8 mouse cellular contexts compared by ENCODE assay signal in the genomic region with DNA sequence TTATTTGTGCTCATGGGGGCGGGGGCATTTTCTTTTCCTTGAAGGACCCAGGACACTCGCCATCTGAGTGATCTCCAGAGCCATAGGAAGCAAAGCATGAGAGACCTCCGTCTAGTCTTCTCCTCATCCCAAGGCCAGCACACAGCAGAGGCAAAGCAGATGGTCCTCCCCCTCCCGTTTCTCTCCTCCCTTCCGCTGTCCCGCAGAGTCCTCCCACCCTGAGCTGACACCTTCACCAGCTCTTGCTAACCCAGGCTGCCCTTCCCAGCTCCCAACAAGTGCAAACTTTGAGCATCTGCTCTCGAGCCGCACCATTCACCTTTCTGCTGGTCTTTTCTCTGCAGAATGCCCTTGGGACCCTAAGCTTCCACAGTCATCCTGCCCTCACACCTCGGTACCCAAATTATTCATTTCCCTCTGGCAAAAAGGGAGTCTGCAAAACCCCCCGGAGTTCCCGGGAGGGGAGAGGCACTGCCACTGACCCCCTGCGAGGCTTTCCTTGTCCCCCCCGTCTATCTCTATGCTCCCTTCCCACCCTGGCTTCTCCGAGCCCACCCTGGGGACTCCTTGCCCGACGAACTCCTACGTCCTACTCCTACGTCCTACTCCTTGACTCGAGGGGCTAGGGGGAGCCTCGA. TPM values are rescaled to one million over a fixed set of nuclear protein-coding genes. Genes with fewer than 3 reads are reported as not detected.
DNase-seq lines count a peak whose midpoint lies in the region; ATAC-seq lines count a peak whose summit lies in the region.

No protein-coding gene starts in this region.

- H3K4me2 ChIP-seq in heart, embryonic 15.5 days: peak overlapping the region; percentile 100
- H3K4me2 ChIP-seq in neural tube, embryonic 15.5 days: peak overlapping the region; percentile 94

- peak; percentile 27 for DNase-seq in layer of hippocampus, adult 11-12 months (ENCODE audit: low spot score)
- no peak for DNase-seq in layer of hippocampus, adult 9-10 months (ENCODE audit: low spot score)
- peak; percentile 82 to 85 for DNase-seq in cerebellum, postnatal 10 days
- peak; percentile 32 to 35 for DNase-seq in left cerebral cortex, postnatal 14 days (ENCODE audit: low spot score in 2 of 2)
- no peak for DNase-seq in urinary bladder, postnatal 10 days (ENCODE audit: low spot score)

- H3K9me3 ChIP-seq in heart, embryonic 15.5 days (replicated peaks): no peaks in the 10 kb centered on the region
- H3K9me3 ChIP-seq in neural tube, embryonic 15.5 days (replicated peaks): no peaks in the 10 kb centered on the region

- 3% methylated on average over 20 of the region's 20 CpGs for WGBS in heart, embryonic 15.5 days
- WGBS in neural tube, embryonic 15.5 days: 6% methylated on average over 20 of the region's 20 CpGs

- peaks cover 14% of the 10 kb centered on the region for H3K4me1 ChIP-seq in heart, embryonic 15.5 days (replicated peaks)
- H3K4me1 ChIP-seq in neural tube, embryonic 15.5 days: peaks cover 22% of the 10 kb centered on the region

- peak overlapping the region; percentile 68 for H3K4me3 ChIP-seq in heart, embryonic 15.5 days
- H3K4me3 ChIP-seq in neural tube, embryonic 15.5 days (replicated peaks): peak overlapping the region; percentile 77

- no peak; the same call in 1 of the 2 replicates for ATAC-seq in heart, embryonic 15.5 days (replicated peaks; ENCODE audit: insufficient number of reproducible peaks, insufficient read depth, low FRiP score, low read depth)
- ATAC-seq in neural tube, embryonic 15.5 days (ENCODE audit: low FRiP score): peak; percentile 8; the same call in 1 of the 2 replicates
- ATAC-seq in activated CD4-positive, CD25-positive, alpha-beta regulatory T cell, adult 4 months: no peak

- peaks cover 36% of the 10 kb centered on the region for H3K27me3 ChIP-seq in heart, embryonic 15.5 days
- peaks cover 25% of the 10 kb centered on the region for H3K27me3 ChIP-seq in neural tube, embryonic 15.5 days (replicated peaks)

- no peak overlapping the region for H3K27ac ChIP-seq in heart, embryonic 15.5 days
- H3K27ac ChIP-seq in neural tube, embryonic 15.5 days (replicated peaks): no peak overlapping the region

- H3K9ac ChIP-seq in heart, embryonic 15.5 days: peak overlapping the region; percentile 56
- peak overlapping the region; percentile 62 for H3K9ac ChIP-seq in neural tube, embryonic 15.5 days (replicated peaks)

- intact Hi-C loops in left cerebral cortex, postnatal 14 days (cut with DNase I): loop anchor here (5.0 kb wide), 1 partner anchor 59 kb away; no protein-coding TSS in a partner anchor

- H3K36me3 ChIP-seq in heart, embryonic 15.5 days: no peaks in the 10 kb centered on the region
- no peaks in the 10 kb centered on the region for H3K36me3 ChIP-seq in neural tube, embryonic 15.5 days

RNA-seq across cellular contexts. Expression of a gene that starts 3.5 kb away (rescaled TPM):
- 3.8 and 4.7 TPM in 2 replicates for polyA plus RNA-seq in heart, embryonic 15.5 days (2015; fragmentation: Nextera tagmentation; extraction: Ambion mirVana)
- total RNA-seq in left cerebral cortex, postnatal 14 days (2021): 10 to 100 TPM; 46.9 to 48.8 TPM
- polyA plus RNA-seq in neural tube, embryonic 15.5 days (2015; fragmentation: Nextera tagmentation; extraction: Ambion mirVana): 13.8 and 14.6 TPM in 2 replicates
- under 1 TPM in 1 of 2 experiments, not detected in 1; 0.41 TPM for polyA plus RNA-seq in activated CD4-positive, CD25-positive, alpha-beta regulatory T cell, adult 4 months (2017; shearing (Covaris generic))

Comparison
In these comparisons a context has a peak if more than half of its experiments do, and no peak if none do; other contexts are left out.
1. DNase-seq: peak in layer of hippocampus, adult 11-12 months (single experiment), cerebellum, postnatal 10 days (2 of 2) and left cerebral cortex, postnatal 14 days (2 of 2); none in layer of hippocampus, adult 9-10 months (single experiment) and urinary bladder, postnatal 10 days (single experiment).